Mouse (Mus musculus) stomach, embryonic 15.5 days (tissue): Measurements from ENCODE around the gene Adamts20. TPM values are rescaled to one million over a fixed set of nuclear protein-coding genes. Genes with fewer than 3 reads are reported as not detected.

Source experiments
- ATAC-seq: fragments of 200-750 bp; cut with Nextera tagmentation; 2 replicates; pipeline ENCODE4 v1.8.0; 2017; ENCODE audit warnings: low read depth, moderate number of reproducible peaks, moderate TSS enrichment; ENCODE audit not compliant: insufficient read depth, low FRiP score
- H3K27ac ChIP-seq: fragments of 300-500 bp; sonication (generic); 2 replicates; pipeline ENCODE4 v1.5.1; 2015; ENCODE audit warnings: mild to moderate bottlenecking, inconsistent platforms
- H3K27me3 ChIP-seq: fragments of 300-500 bp; sonication (generic); replicated peaks from 2 replicates; pipeline ENCODE4 v1.6.1; 2015; ENCODE audit warnings: inconsistent platforms
- H3K36me3 ChIP-seq: fragments of 300-500 bp; sonication (generic); 2 replicates; pipeline ENCODE4 v1.6.1; 2015; ENCODE audit warnings: inconsistent platforms
- H3K4me1 ChIP-seq: fragments of 300-500 bp; sonication (generic); 2 replicates; pipeline ENCODE4 v1.6.1; 2015; ENCODE audit warnings: inconsistent platforms
- H3K4me2 ChIP-seq: fragments of 300-500 bp; sonication (generic); 2 replicates; pipeline ENCODE4 v1.6.1; 2015; ENCODE audit warnings: mild to moderate bottlenecking, inconsistent platforms
- H3K4me3 ChIP-seq: fragments of 300-500 bp; sonication (generic); replicated peaks from 2 replicates; pipeline ENCODE4 v1.5.1; 2015; ENCODE audit warnings: inconsistent platforms
- H3K9ac ChIP-seq: fragments of 300-500 bp; sonication (generic); 2 replicates; pipeline ENCODE4 v1.6.1; 2015; ENCODE audit warnings: inconsistent platforms
- H3K9me3 ChIP-seq: fragments of 300-500 bp; sonication (generic); 2 replicates; pipeline ENCODE4 v1.6.1; 2016; ENCODE audit warnings: inconsistent platforms
- WGBS: fragments of 180-500 bp; shearing (Covaris S2); methylation state at CpG from one replicate; pipeline ENCODE4 v1.1.7; 2015; 5-methylcytosine and 5-hydroxymethylcytosine counted together
- polyA plus RNA-seq: library from polyadenylated mRNA; unstranded; fragments of >200 nt; fragmentation: Nextera tagmentation; extraction: Ambion mirVana; gene quantifications from 2 replicates; pipeline ENCODE4 v1.2.1, GENCODE M21; 2015

Adamts20 gene
- polyA plus RNA-seq, 1 experiment from 2014 or later = 3.3 TPM

DNA sequence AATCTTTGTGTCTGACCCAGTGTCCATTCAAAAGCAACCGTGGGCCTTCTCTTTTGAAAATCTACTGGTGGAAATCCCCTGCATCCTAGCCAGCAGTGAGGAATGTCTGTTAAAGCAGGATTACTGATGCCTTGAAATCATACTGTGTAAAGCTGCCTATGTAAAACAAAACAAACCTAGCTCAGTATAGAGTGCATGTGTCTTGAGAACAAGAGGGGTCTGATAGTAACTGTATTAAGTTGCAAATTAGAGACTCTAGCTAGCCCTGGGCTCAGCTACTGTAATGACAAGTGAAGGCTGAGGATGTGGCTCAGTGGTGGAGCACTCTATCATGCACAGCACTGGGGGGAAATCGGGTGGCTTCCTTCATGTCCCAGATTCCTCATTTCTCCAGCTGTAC is 22.2 kb downstream of the Adamts20 start:
- H3K4me1 ChIP-seq = peaks cover 13% of the 10 kb centered on the region
- no peak overlapping the region for H3K9ac ChIP-seq
- H3K36me3 ChIP-seq = no peaks in the 10 kb centered on the region
- WGBS = 42% methylated on average over 2 of the region's 2 CpGs
- H3K9me3 ChIP-seq = no peaks in the 10 kb centered on the region
- no peak overlapping the region for H3K27ac ChIP-seq
- no peak overlapping the region for H3K4me2 ChIP-seq
- no peak for ATAC-seq
- H3K4me3 ChIP-seq = no peak overlapping the region
- no peaks in the 10 kb centered on the region for H3K27me3 ChIP-seq

DNA sequence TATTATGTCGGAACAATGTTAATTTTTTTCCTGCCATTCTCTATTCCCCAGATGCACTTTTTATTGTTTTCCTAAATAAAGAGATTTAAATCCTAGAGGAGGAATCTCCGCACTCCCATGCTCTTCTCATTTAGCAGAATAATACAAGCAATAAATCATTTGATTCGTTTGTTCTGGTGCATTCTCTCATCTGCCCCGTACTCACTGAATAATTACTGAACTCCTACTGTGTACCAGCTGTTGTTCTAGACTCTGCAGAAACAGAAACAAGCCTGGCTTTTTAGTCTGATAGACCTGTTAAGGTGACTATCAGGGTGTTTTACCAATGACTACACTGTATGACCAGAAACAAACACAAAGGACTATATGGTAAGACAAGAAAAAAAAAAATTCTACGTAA is 29.7 kb downstream of the Adamts20 start:
- no peak overlapping the region for H3K4me3 ChIP-seq
- WGBS = 70% methylated on average over 5 of the region's 5 CpGs
- H3K36me3 ChIP-seq = no peaks in the 10 kb centered on the region
- no peaks in the 10 kb centered on the region for H3K9me3 ChIP-seq
- no peak overlapping the region for H3K27ac ChIP-seq
- H3K27me3 ChIP-seq = no peaks in the 10 kb centered on the region
- no peak overlapping the region for H3K9ac ChIP-seq
- no peaks in the 10 kb centered on the region for H3K4me1 ChIP-seq
- no peak overlapping the region for H3K4me2 ChIP-seq
- ATAC-seq = no peak

DNA sequence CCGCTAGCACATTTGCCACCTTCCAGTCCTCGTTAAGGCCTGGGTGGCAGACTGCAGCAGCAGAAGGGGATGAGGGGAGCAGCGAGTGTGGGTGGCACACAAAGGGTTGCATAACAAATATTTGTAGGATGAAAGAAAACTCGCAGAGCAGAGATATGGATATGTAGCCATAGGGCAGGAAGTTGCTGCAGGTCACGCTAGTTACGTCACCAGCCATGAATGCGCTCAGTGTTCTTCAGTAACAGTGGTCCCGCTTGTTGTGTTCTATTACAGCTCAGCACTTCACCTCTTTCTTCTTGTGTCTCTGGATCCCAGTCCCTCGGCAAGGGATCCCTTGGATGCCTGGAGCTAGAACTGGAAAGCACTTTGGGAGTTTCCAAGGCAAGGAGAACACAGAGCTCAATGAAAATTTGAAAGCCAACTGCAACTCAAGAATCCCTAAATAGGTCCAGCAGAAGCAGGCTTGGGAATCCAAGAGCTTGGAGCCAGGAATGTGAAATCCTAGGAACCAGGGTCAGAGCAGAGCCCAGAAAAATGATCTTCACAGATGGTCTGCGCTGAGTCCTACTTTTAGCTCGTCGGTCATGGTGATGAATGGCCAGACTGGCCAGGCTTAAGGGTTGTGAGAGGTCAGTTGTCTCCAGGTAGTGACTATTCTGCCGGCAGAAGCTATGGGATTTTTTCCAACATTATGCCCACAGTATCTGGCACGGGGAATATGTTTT is 34.4 kb downstream of the Adamts20 start:
- Histone ChIP-seq H3K36me3 (no peaks in the 10 kb centered on the region), H3K27ac (no peak overlapping the region), H3K4me1 (no peaks in the 10 kb centered on the region), H3K27me3 (no peaks in the 10 kb centered on the region), H3K9me3 (no peaks in the 10 kb centered on the region), H3K4me2 (no peak overlapping the region), H3K9ac (no peak overlapping the region), H3K4me3 (no peak overlapping the region)
- WGBS = 60% methylated on average over 14 of the region's 14 CpGs
- ATAC-seq = no peak

- 87% methylated on average over 4 of the region's 4 CpGs for WGBS
- Histone ChIP-seq H3K4me2 (no peak overlapping the region), H3K27me3 (no peaks in the 10 kb centered on the region), H3K4me3 (no peak overlapping the region), H3K4me1 (no peaks in the 10 kb centered on the region), H3K9ac (no peak overlapping the region), H3K9me3 (no peaks in the 10 kb centered on the region), H3K36me3 (no peaks in the 10 kb centered on the region), H3K27ac (no peak overlapping the region)
- ATAC-seq = no peak
Observed at GRCm38 (mm10) chr15:94428726-94429125, 36.5 kb downstream of the Adamts20 start.

DNA sequence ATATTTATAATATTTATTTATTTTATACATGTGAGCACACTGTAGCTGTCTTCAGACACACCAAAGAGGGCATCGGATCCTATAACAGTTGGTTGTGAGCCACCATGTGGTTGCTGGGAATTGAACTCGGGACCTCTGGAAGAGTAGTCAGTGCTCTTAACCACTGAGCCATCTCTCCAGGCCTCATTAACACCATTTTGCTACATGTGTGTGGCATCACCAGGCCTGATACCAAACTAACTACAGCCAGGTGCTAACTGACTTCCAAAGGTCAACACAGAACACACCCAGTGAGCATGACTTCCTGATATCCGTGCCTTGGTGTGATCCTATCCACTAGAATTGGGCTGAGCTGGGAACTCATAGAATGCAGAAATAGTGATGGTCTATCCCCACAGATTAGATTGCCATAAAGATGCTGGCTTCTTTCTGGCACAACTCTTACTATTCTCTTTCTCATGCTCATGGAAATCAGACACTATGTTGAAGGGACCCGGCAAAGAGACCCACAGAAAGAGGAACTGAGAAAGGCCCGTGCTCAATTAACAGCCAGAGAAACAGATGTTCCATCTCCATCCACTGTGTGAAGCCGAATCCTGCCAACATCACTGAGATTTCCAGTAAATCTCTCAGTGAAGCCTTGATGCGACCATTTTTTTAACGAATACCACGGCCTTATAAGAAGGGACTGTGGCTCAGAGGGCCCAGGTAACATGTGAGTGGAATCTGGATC is 37.6 kb downstream of the Adamts20 start:
- WGBS = 72% methylated on average over 9 of the region's 9 CpGs
- Histone ChIP-seq H3K9ac (no peak overlapping the region), H3K36me3 (no peaks in the 10 kb centered on the region), H3K4me2 (no peak overlapping the region), H3K27ac (no peak overlapping the region), H3K4me1 (no peaks in the 10 kb centered on the region), H3K27me3 (no peaks in the 10 kb centered on the region), H3K9me3 (no peaks in the 10 kb centered on the region), H3K4me3 (no peak overlapping the region)
- ATAC-seq = no peak

- Histone ChIP-seq H3K4me2 (no peak overlapping the region), H3K4me3 (no peak overlapping the region), H3K9ac (no peak overlapping the region), H3K4me1 (no peaks in the 10 kb centered on the region), H3K27me3 (no peaks in the 10 kb centered on the region), H3K27ac (no peak overlapping the region), H3K9me3 (no peaks in the 10 kb centered on the region), H3K36me3 (no peaks in the 10 kb centered on the region)
- no peak for ATAC-seq
- WGBS = 36% methylated on average over 6 of the region's 6 CpGs
Observed at GRCm38 (mm10) chr15:94420526-94420925, 44.7 kb downstream of the Adamts20 start.

GRCm38 (mm10) chr15:94419167-94419566 is 46.1 kb downstream of the Adamts20 start:
- ATAC-seq = no peak
- Histone ChIP-seq H3K9me3 (no peaks in the 10 kb centered on the region), H3K9ac (no peak overlapping the region), H3K36me3 (no peaks in the 10 kb centered on the region), H3K4me1 (no peaks in the 10 kb centered on the region), H3K27ac (no peak overlapping the region), H3K4me3 (no peak overlapping the region), H3K4me2 (no peak overlapping the region), H3K27me3 (no peaks in the 10 kb centered on the region)
- 91% methylated on average over 9 of the region's 9 CpGs for WGBS

DNA sequence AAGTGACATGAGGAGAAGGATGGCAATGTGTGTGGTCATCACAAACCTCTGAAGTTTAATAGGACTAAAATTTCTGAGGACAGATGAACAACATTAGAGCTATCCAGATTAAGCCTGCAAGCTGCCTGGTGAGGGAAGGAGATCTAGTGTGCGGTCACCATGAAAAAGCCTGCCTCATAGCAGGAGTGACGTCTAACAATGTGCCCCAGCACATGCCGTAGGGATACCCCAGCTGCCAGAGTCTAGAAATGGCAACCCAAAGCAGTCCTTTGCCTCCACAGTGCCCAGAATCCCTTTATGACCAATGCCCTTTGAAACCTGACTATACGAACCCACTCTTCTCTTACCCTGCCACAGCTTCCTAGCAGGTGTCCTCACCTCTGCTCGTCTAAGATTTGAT is 46.8 kb downstream of the Adamts20 start:
- Histone ChIP-seq H3K27me3 (no peaks in the 10 kb centered on the region), H3K27ac (no peak overlapping the region), H3K9me3 (no peaks in the 10 kb centered on the region), H3K9ac (no peak overlapping the region), H3K4me2 (no peak overlapping the region), H3K4me3 (no peak overlapping the region), H3K36me3 (no peaks in the 10 kb centered on the region), H3K4me1 (no peaks in the 10 kb centered on the region)
- ATAC-seq = no peak
- 85% methylated on average over 5 of the region's 5 CpGs for WGBS

- ATAC-seq = no peak
- H3K9ac ChIP-seq = no peak overlapping the region
- no peaks in the 10 kb centered on the region for H3K4me1 ChIP-seq
- no peaks in the 10 kb centered on the region for H3K9me3 ChIP-seq
- H3K36me3 ChIP-seq = no peaks in the 10 kb centered on the region
- H3K27me3 ChIP-seq = no peaks in the 10 kb centered on the region
- no peak overlapping the region for H3K4me3 ChIP-seq
- WGBS = 54% methylated on average over 18 of the region's 18 CpGs
- H3K27ac ChIP-seq = no peak overlapping the region
- H3K4me2 ChIP-seq = no peak overlapping the region
Observed at GRCm38 (mm10) chr15:94417216-94418155, 47.7 kb downstream of the Adamts20 start.

GRCm38 (mm10) chr15:94409832-94410231 is 55.4 kb downstream of the Adamts20 start:
- WGBS = 86% methylated on average over 7 of the region's 7 CpGs
- Histone ChIP-seq H3K4me2 (no peak overlapping the region), H3K27ac (no peak overlapping the region), H3K27me3 (no peaks in the 10 kb centered on the region), H3K9me3 (no peaks in the 10 kb centered on the region), H3K9ac (no peak overlapping the region), H3K4me3 (no peak overlapping the region), H3K4me1 (no peaks in the 10 kb centered on the region), H3K36me3 (no peaks in the 10 kb centered on the region)
- no peak for ATAC-seq

GRCm38 (mm10) chr15:94406364-94406763 is 58.9 kb downstream of the Adamts20 start:
- Histone ChIP-seq H3K4me2 (no peak overlapping the region), H3K4me3 (no peak overlapping the region), H3K27ac (no peak overlapping the region), H3K9ac (no peak overlapping the region), H3K9me3 (no peaks in the 10 kb centered on the region), H3K36me3 (no peaks in the 10 kb centered on the region), H3K27me3 (peaks cover 12% of the 10 kb centered on the region; the same call in 1 of the 2 replicates), H3K4me1 (0 out of 2 replicates have a peak, but pooled peaks cover 8% of the 10 kb centered on the region)
- 30% methylated on average over 2 of the region's 2 CpGs for WGBS
- no peak for ATAC-seq
